In genomic region chr19:45574941-45575631, GRCm38 (mm10) we compare ENCODE assay signal across 8 mouse cellular contexts. TPM values are rescaled to one million over a fixed set of nuclear protein-coding genes. Genes with fewer than 3 reads are reported as not detected.
DNase-seq lines count a peak whose midpoint lies in the region; ATAC-seq and TF ChIP-seq lines count a peak whose summit lies in the region.

No protein-coding gene starts in this region.

- ATAC-seq in heart, embryonic 15.5 days (replicated peaks; ENCODE audit: insufficient number of reproducible peaks, insufficient read depth, low FRiP score, low read depth) = no peak
- no peak for ATAC-seq in embryonic facial prominence, embryonic 11.5 days (replicated peaks; ENCODE audit: insufficient number of reproducible peaks, low FRiP score, low TSS enrichment, low read depth)
- ATAC-seq in liver, postnatal 0 days = 0 out of 2 replicates have a peak, but pooled peaks have one; percentile 14
- no peak for ATAC-seq in stomach, embryonic 14.5 days (ENCODE audit: insufficient number of reproducible peaks, insufficient read depth, low FRiP score, low read depth)
- ATAC-seq in hindbrain, embryonic 11.5 days (ENCODE audit: low FRiP score) = no peak

- peaks cover 15% of the 10 kb centered on the region; the same call in 1 of the 2 replicates for H3K36me3 ChIP-seq in heart, embryonic 15.5 days
- H3K36me3 ChIP-seq in embryonic facial prominence, embryonic 11.5 days (replicated peaks; ENCODE audit: control insufficient read depth, insufficient read depth, low read depth, low read length) = no peaks in the 10 kb centered on the region; the same call in 1 of the 2 replicates
- H3K36me3 ChIP-seq in liver, postnatal 0 days (replicated peaks; ENCODE audit: insufficient read depth, low read length) = peaks cover 20% of the 10 kb centered on the region
- H3K36me3 ChIP-seq in stomach, embryonic 14.5 days (ENCODE audit: control insufficient read depth, insufficient read depth, low read length) = peaks cover 17% of the 10 kb centered on the region; the same call in 1 of the 2 replicates
- 0 out of 2 replicates have a peak, but pooled peaks cover 2% of the 10 kb centered on the region for H3K36me3 ChIP-seq in hindbrain, embryonic 11.5 days (ENCODE audit: control insufficient read depth, insufficient read depth, low read length)

- peak overlapping the region; percentile 21 for H3K4me2 ChIP-seq in heart, embryonic 15.5 days
- H3K4me2 ChIP-seq in embryonic facial prominence, embryonic 11.5 days (ENCODE audit: low read depth, low read length) = no peak overlapping the region
- H3K4me2 ChIP-seq in liver, postnatal 0 days (ENCODE audit: low read depth, low read length) = peak overlapping the region; percentile 30
- 0 out of 2 replicates have a peak overlapping the region, but pooled peaks have one; percentile 6 for H3K4me2 ChIP-seq in stomach, embryonic 14.5 days (replicated peaks; ENCODE audit: low read depth, low read length)
- H3K4me2 ChIP-seq in hindbrain, embryonic 11.5 days (replicated peaks; ENCODE audit: low read depth, low read length) = no peak overlapping the region

- no peak for TF ChIP-seq CTCF in liver, postnatal 0 days (IDR thresholded peaks at IDR 0.05; ENCODE audit: low read depth)

- H3K4me3 ChIP-seq in heart, embryonic 15.5 days = no peak overlapping the region
- H3K4me3 ChIP-seq in embryonic facial prominence, embryonic 11.5 days (ENCODE audit: low read depth, low read length) = no peak overlapping the region
- no peak overlapping the region for H3K4me3 ChIP-seq in liver, postnatal 0 days (ENCODE audit: low read depth, low read length)
- H3K4me3 ChIP-seq in stomach, embryonic 14.5 days (ENCODE audit: low read depth, low read length) = no peak overlapping the region
- no peak overlapping the region for H3K4me3 ChIP-seq in hindbrain, embryonic 11.5 days (ENCODE audit: low read depth, low read length)

- no peak for DNase-seq in heart, adult 9 months (ENCODE audit: low spot score in 2 of 2)
- DNase-seq in embryonic facial prominence, embryonic 11.5 days (ENCODE audit: low spot score) = no peak
- no peak for DNase-seq in liver, postnatal 0 days
- DNase-seq in left cerebral cortex, adult 18-20 months (ENCODE audit: low spot score in 2 of 2) = no peak
- no peak for DNase-seq in cerebellum, adult 18-20 months
- no peak for DNase-seq in hindbrain, embryonic 11.5 days (ENCODE audit: low spot score)

- no peak overlapping the region; the same call in 1 of the 2 replicates for H3K9ac ChIP-seq in heart, embryonic 15.5 days
- H3K9ac ChIP-seq in embryonic facial prominence, embryonic 11.5 days (replicated peaks; ENCODE audit: low read length) = no peak overlapping the region; the same call in 1 of the 2 replicates
- no peak overlapping the region; the same call in 1 of the 2 replicates for H3K9ac ChIP-seq in liver, postnatal 0 days (replicated peaks)
- H3K9ac ChIP-seq in stomach, embryonic 14.5 days (replicated peaks; ENCODE audit: low read depth, low read length) = no peak overlapping the region
- H3K9ac ChIP-seq in hindbrain, embryonic 11.5 days (ENCODE audit: low read depth, low read length) = no peak overlapping the region

- peak overlapping the region; percentile 40 for H3K27ac ChIP-seq in heart, embryonic 15.5 days
- H3K27ac ChIP-seq in embryonic facial prominence, embryonic 11.5 days (replicated peaks; ENCODE audit: low read depth, low read length) = peak overlapping the region; percentile 36; the same call in 1 of the 2 replicates
- H3K27ac ChIP-seq in liver, postnatal 0 days (ENCODE audit: low read depth) = peak overlapping the region; percentile 55
- H3K27ac ChIP-seq in stomach, embryonic 14.5 days (ENCODE audit: low read length) = peak overlapping the region; percentile 22; the same call in 1 of the 2 replicates
- no peak overlapping the region for H3K27ac ChIP-seq in hindbrain, embryonic 11.5 days (ENCODE audit: low read depth, low read length)

- WGBS in heart, embryonic 15.5 days = 29% methylated on average over 19 of the region's 19 CpGs
- WGBS in embryonic facial prominence, embryonic 11.5 days = 41% methylated on average over 19 of the region's 19 CpGs
- WGBS in liver, postnatal 0 days (ENCODE audit: insufficient replicate concordance) = 23% methylated on average over 19 of the region's 19 CpGs
- 30% methylated on average over 19 of the region's 19 CpGs for WGBS in stomach, embryonic 14.5 days
- 60% methylated on average over 19 of the region's 19 CpGs for WGBS in hindbrain, embryonic 11.5 days

- no peak for TF ChIP-seq EP300 in liver, postnatal 0 days (IDR thresholded peaks at IDR 0.05; ENCODE audit: low read depth)

- H3K9me3 ChIP-seq in heart, embryonic 15.5 days (replicated peaks) = no peaks in the 10 kb centered on the region
- no peaks in the 10 kb centered on the region for H3K9me3 ChIP-seq in embryonic facial prominence, embryonic 11.5 days (replicated peaks; ENCODE audit: control insufficient read depth, low read length)
- H3K9me3 ChIP-seq in liver, postnatal 0 days (ENCODE audit: low read length) = no peaks in the 10 kb centered on the region
- no peaks in the 10 kb centered on the region for H3K9me3 ChIP-seq in stomach, embryonic 14.5 days (ENCODE audit: control insufficient read depth, low read depth, low read length)
- H3K9me3 ChIP-seq in hindbrain, embryonic 11.5 days (ENCODE audit: control insufficient read depth, low read length) = no peaks in the 10 kb centered on the region

- no peaks in the 10 kb centered on the region for H3K27me3 ChIP-seq in heart, embryonic 15.5 days
- no peaks in the 10 kb centered on the region for H3K27me3 ChIP-seq in embryonic facial prominence, embryonic 11.5 days (ENCODE audit: control insufficient read depth, insufficient read depth, low read length)
- no peaks in the 10 kb centered on the region for H3K27me3 ChIP-seq in liver, postnatal 0 days (ENCODE audit: insufficient read depth, low read length)
- no peaks in the 10 kb centered on the region for H3K27me3 ChIP-seq in stomach, embryonic 14.5 days (ENCODE audit: control insufficient read depth, insufficient read depth, low read length)
- peaks cover 2% of the 10 kb centered on the region for H3K27me3 ChIP-seq in hindbrain, embryonic 11.5 days (ENCODE audit: control insufficient read depth, insufficient read depth, low read length)

- peaks cover 48% of the 10 kb centered on the region for H3K4me1 ChIP-seq in heart, embryonic 15.5 days (replicated peaks)
- H3K4me1 ChIP-seq in embryonic facial prominence, embryonic 11.5 days (ENCODE audit: control insufficient read depth, insufficient read depth, low read length) = peaks cover 19% of the 10 kb centered on the region
- H3K4me1 ChIP-seq in liver, postnatal 0 days (ENCODE audit: insufficient read depth) = peaks cover 27% of the 10 kb centered on the region
- peaks cover 18% of the 10 kb centered on the region for H3K4me1 ChIP-seq in stomach, embryonic 14.5 days (ENCODE audit: control insufficient read depth, insufficient read depth, low read length)
- H3K4me1 ChIP-seq in hindbrain, embryonic 11.5 days (replicated peaks; ENCODE audit: control insufficient read depth, insufficient read depth, low read length) = peaks cover 5% of the 10 kb centered on the region; the same call in 1 of the 2 replicates

RNA-seq across cellular contexts. Expression of gene Gm17018, which starts 14.7 kb away (rescaled TPM):
- polyA plus RNA-seq in heart, embryonic 15.5 days (2015; fragmentation: Nextera tagmentation; extraction: Ambion mirVana) = 28.3 and 29.3 TPM in 2 replicates
- polyA plus RNA-seq in embryonic facial prominence, embryonic 11.5 days (2014; fragmentation: Nextera tagmentation; extraction: Ambion mirVana) = 50.1 and 54.5 TPM in 2 replicates
- 12.8 and 13.1 TPM in 2 replicates for polyA plus RNA-seq in liver, postnatal 0 days (2015; fragmentation: Nextera tagmentation; extraction: Ambion mirVana)
- 45.3 and 45.4 TPM in 2 replicates for polyA plus RNA-seq in stomach, embryonic 14.5 days (2014; fragmentation: Nextera tagmentation; extraction: Ambion mirVana)
- total RNA-seq in left cerebral cortex, adult 18-20 months (2021) = 10 to 100 TPM; 69.3 to 74.5 TPM
- polyA plus RNA-seq in hindbrain, embryonic 11.5 days (2014; fragmentation: Nextera tagmentation; extraction: Ambion mirVana) = 62.7 and 63.4 TPM in 2 replicates

RNA-seq across cellular contexts. Expression of gene Poll, which starts 14.8 kb away (rescaled TPM):
- 11.5 and 14.7 TPM in 2 replicates for polyA plus RNA-seq in heart, embryonic 15.5 days (2015; fragmentation: Nextera tagmentation; extraction: Ambion mirVana)
- polyA plus RNA-seq in embryonic facial prominence, embryonic 11.5 days (2014; fragmentation: Nextera tagmentation; extraction: Ambion mirVana) = 15.3 and 18.2 TPM in 2 replicates
- polyA plus RNA-seq in liver, postnatal 0 days (2015; fragmentation: Nextera tagmentation; extraction: Ambion mirVana) = 3.1 and 3.4 TPM in 2 replicates
- polyA plus RNA-seq in stomach, embryonic 14.5 days (2014; fragmentation: Nextera tagmentation; extraction: Ambion mirVana) = 12.2 and 12.5 TPM in 2 replicates
- total RNA-seq in left cerebral cortex, adult 18-20 months (2021) = 1 to 10 TPM; 9.4 to 9.6 TPM
- 14.1 and 16.4 TPM in 2 replicates for polyA plus RNA-seq in hindbrain, embryonic 11.5 days (2014; fragmentation: Nextera tagmentation; extraction: Ambion mirVana)

Comparison
In these comparisons a context has a peak if more than half of its experiments do, and no peak if none do; other contexts are left out.
1. H3K4me2 ChIP-seq: peak in heart, embryonic 15.5 days (single experiment), liver, postnatal 0 days (single experiment) and stomach, embryonic 14.5 days (single experiment); none in embryonic facial prominence, embryonic 11.5 days (single experiment) and hindbrain, embryonic 11.5 days (single experiment).